Mouse (Mus musculus) stomach, embryonic 14.5 days (tissue): ENCODE data around the gene Pxylp1. TPM values are rescaled to one million over a fixed set of nuclear protein-coding genes. Genes with fewer than 3 reads are reported as not detected.

Experiments used
- ATAC-seq: fragments of 200-750 bp; cut with Nextera tagmentation; 2 replicates; pipeline ENCODE4 v1.8.0; 2017; ENCODE audit warnings: low read depth, moderate TSS enrichment; ENCODE audit not compliant: insufficient number of reproducible peaks, insufficient read depth, low FRiP score
- H3K27ac ChIP-seq: fragments of 300-500 bp; sonication (generic); 2 replicates; pipeline ENCODE4 v1.5.1; 2014; ENCODE audit warnings: mild to moderate bottlenecking, low read length, moderate library complexity, mixed read lengths
- H3K27me3 ChIP-seq: fragments of 300-500 bp; sonication (generic); 2 replicates; pipeline ENCODE4 v1.6.1; 2014; ENCODE audit warnings: low read length, control low read depth, mixed read lengths; ENCODE audit not compliant: control insufficient read depth, insufficient read depth
- H3K36me3 ChIP-seq: fragments of 300-500 bp; sonication (generic); 2 replicates; pipeline ENCODE4 v1.6.1; 2014; ENCODE audit warnings: mild to moderate bottlenecking, control low read depth, low read length, moderate library complexity, mixed read lengths; ENCODE audit not compliant: control insufficient read depth, insufficient read depth
- H3K4me1 ChIP-seq: fragments of 300-500 bp; sonication (generic); 2 replicates; pipeline ENCODE4 v1.6.1; 2014; ENCODE audit warnings: low read length, control low read depth, mixed read lengths; ENCODE audit not compliant: control insufficient read depth, insufficient read depth
- H3K4me2 ChIP-seq: fragments of 300-500 bp; sonication (generic); replicated peaks from 2 replicates; pipeline ENCODE4 v1.6.1; 2014; ENCODE audit warnings: low read depth, low read length, control low read depth
- H3K4me3 ChIP-seq: fragments of 300-500 bp; sonication (generic); 2 replicates; pipeline ENCODE4 v1.5.1; 2014; ENCODE audit warnings: low read depth, low read length, control low read depth
- H3K9ac ChIP-seq: fragments of 300-500 bp; sonication (generic); replicated peaks from 2 replicates; pipeline ENCODE4 v1.6.1; 2014; ENCODE audit warnings: low read depth, mild to moderate bottlenecking, control low read depth, low read length, moderate library complexity, mixed read lengths
- H3K9me3 ChIP-seq: fragments of 300-500 bp; sonication (generic); 2 replicates; pipeline ENCODE4 v1.6.1; 2016; ENCODE audit warnings: low read depth, low read length, control low read depth; ENCODE audit not compliant: control insufficient read depth
- WGBS: fragments of 180-500 bp; shearing (Covaris S2); extraction: QIAGEN DNeasy Blood & Tissue Kit; methylation state at CpG from one replicate; pipeline ENCODE4 v1.1.7; 2014; 5-methylcytosine and 5-hydroxymethylcytosine counted together
- polyA plus RNA-seq: library from polyadenylated mRNA; unstranded; fragments of >200 nt; fragmentation: Nextera tagmentation; extraction: Ambion mirVana; gene quantifications from 2 replicates; pipeline ENCODE4 v1.2.1, GENCODE M21; 2014

Pxylp1 gene
- polyA plus RNA-seq, 1 experiment from 2014 or later: 37.7 TPM

GRCm38 (mm10) chr9:96830856-96831359, 61.6 kb downstream of the Pxylp1 start:
- Histone ChIP-seq H3K27me3 (no peaks in the 10 kb centered on the region), H3K9me3 (no peaks in the 10 kb centered on the region), H3K27ac (no peak overlapping the region), H3K4me2 (no peak overlapping the region), H3K36me3 (no peaks in the 10 kb centered on the region), H3K4me1 (no peaks in the 10 kb centered on the region), H3K9ac (no peak overlapping the region), H3K4me3 (no peak overlapping the region)
- 79% methylated on average over 17 of the region's 17 CpGs for WGBS
- no peak for ATAC-seq

- H3K9me3 ChIP-seq: no peaks in the 10 kb centered on the region
- no peak overlapping the region for H3K27ac ChIP-seq
- no peaks in the 10 kb centered on the region for H3K27me3 ChIP-seq
- H3K4me3 ChIP-seq: no peak overlapping the region
- no peaks in the 10 kb centered on the region for H3K36me3 ChIP-seq
- WGBS: 92% methylated on average over 2 of the region's 3 CpGs
- ATAC-seq: no peak
- no peak overlapping the region for H3K9ac ChIP-seq
- H3K4me1 ChIP-seq: no peaks in the 10 kb centered on the region
- H3K4me2 ChIP-seq: no peak overlapping the region
Measured at GRCm38 (mm10) chr9:96829682-96830081, 62.8 kb downstream of the Pxylp1 start.

- Histone ChIP-seq H3K9me3 (no peaks in the 10 kb centered on the region), H3K36me3 (no peaks in the 10 kb centered on the region), H3K27me3 (no peaks in the 10 kb centered on the region), H3K9ac (no peak overlapping the region), H3K27ac (no peak overlapping the region), H3K4me1 (no peaks in the 10 kb centered on the region), H3K4me3 (no peak overlapping the region), H3K4me2 (no peak overlapping the region)
- ATAC-seq: no peak
- 70% methylated on average over 2 of the region's 2 CpGs for WGBS
Measured at GRCm38 (mm10) chr9:96828071-96828470, 64.4 kb downstream of the Pxylp1 start.

- Histone ChIP-seq H3K4me2 (no peak overlapping the region), H3K4me3 (no peak overlapping the region), H3K36me3 (no peaks in the 10 kb centered on the region), H3K4me1 (no peaks in the 10 kb centered on the region), H3K9ac (no peak overlapping the region), H3K27me3 (no peaks in the 10 kb centered on the region), H3K27ac (no peak overlapping the region), H3K9me3 (no peaks in the 10 kb centered on the region)
- WGBS: 76% methylated on average over 12 of the region's 12 CpGs
- no peak for ATAC-seq
Measured at GRCm38 (mm10) chr9:96827002-96827785, 65.3 kb downstream of the Pxylp1 start.

GRCm38 (mm10) chr9:96824857-96825256, 67.6 kb downstream of the Pxylp1 start:
- no peak for ATAC-seq
- Histone ChIP-seq H3K9me3 (no peaks in the 10 kb centered on the region), H3K4me2 (no peak overlapping the region), H3K27ac (no peak overlapping the region), H3K9ac (no peak overlapping the region), H3K36me3 (no peaks in the 10 kb centered on the region), H3K4me3 (no peak overlapping the region), H3K4me1 (no peaks in the 10 kb centered on the region), H3K27me3 (no peaks in the 10 kb centered on the region)
- WGBS: 91% methylated on average over 18 of the region's 18 CpGs

- no peaks in the 10 kb centered on the region for H3K36me3 ChIP-seq
- H3K4me2 ChIP-seq: no peak overlapping the region
- ATAC-seq: no peak
- no peak overlapping the region for H3K4me3 ChIP-seq
- no peaks in the 10 kb centered on the region for H3K27me3 ChIP-seq
- no peak overlapping the region for H3K27ac ChIP-seq
- H3K9ac ChIP-seq: no peak overlapping the region
- WGBS: 68% methylated on average over 12 of the region's 12 CpGs
- H3K4me1 ChIP-seq: no peaks in the 10 kb centered on the region
- H3K9me3 ChIP-seq: no peaks in the 10 kb centered on the region
Measured at GRCm38 (mm10) chr9:96824026-96824425, 68.4 kb downstream of the Pxylp1 start.

- Histone ChIP-seq H3K9ac (no peak overlapping the region), H3K9me3 (no peaks in the 10 kb centered on the region), H3K4me2 (no peak overlapping the region), H3K4me1 (no peaks in the 10 kb centered on the region), H3K4me3 (no peak overlapping the region), H3K27me3 (no peaks in the 10 kb centered on the region), H3K27ac (no peak overlapping the region), H3K36me3 (no peaks in the 10 kb centered on the region)
- ATAC-seq: no peak
- WGBS: 61% methylated on average over 5 of the region's 5 CpGs
Measured at GRCm38 (mm10) chr9:96823541-96823940, 68.9 kb downstream of the Pxylp1 start.

- Histone ChIP-seq H3K9ac (no peak overlapping the region), H3K4me3 (no peak overlapping the region), H3K9me3 (no peaks in the 10 kb centered on the region), H3K27ac (no peak overlapping the region), H3K27me3 (no peaks in the 10 kb centered on the region), H3K4me2 (no peak overlapping the region), H3K36me3 (no peaks in the 10 kb centered on the region), H3K4me1 (no peaks in the 10 kb centered on the region)
- no peak for ATAC-seq
- 81% methylated on average over 9 of the region's 9 CpGs for WGBS
Measured at GRCm38 (mm10) chr9:96823005-96823404, 69.5 kb downstream of the Pxylp1 start.
